Mouse (Mus musculus) bone marrow macrophage, adult 2 months (primary cell): Measurements from ENCODE around the gene Fcor.

Experiments used
- CTCF ChIP-seq: IDR thresholded peaks from 2 replicates; pipeline ENCODE4 v1.5.1; 2012; ENCODE audit warnings: low read depth, mild to moderate bottlenecking, low read length, moderate library complexity
- POLR2A ChIP-seq: IDR thresholded peaks from 2 replicates; pipeline ENCODE4 v1.6.1; 2012; ENCODE audit warnings: mild to moderate bottlenecking, low read depth, low read length, borderline replicate concordance

- TF ChIP-seq CTCF (no peak), POLR2A (no peak)
These were observed 39.5 kb upstream of the Fcor start for GRCm38 (mm10) chr8:3711646-3712045.
